Mouse (Mus musculus): ENCODE results near the gene Dcps. TPM values are rescaled to one million over a fixed set of nuclear protein-coding genes. Genes with fewer than 3 reads are reported as not detected.
"Not testable (repeated sequence)": the region's sequence is repeated elsewhere in the genome, so short reads cannot be mapped to it uniquely, and the experiment has no call there.

Dcps gene
- total RNA-seq, 2 experiments from 2014 or later: 64.6 to 65.7 TPM

DNA sequence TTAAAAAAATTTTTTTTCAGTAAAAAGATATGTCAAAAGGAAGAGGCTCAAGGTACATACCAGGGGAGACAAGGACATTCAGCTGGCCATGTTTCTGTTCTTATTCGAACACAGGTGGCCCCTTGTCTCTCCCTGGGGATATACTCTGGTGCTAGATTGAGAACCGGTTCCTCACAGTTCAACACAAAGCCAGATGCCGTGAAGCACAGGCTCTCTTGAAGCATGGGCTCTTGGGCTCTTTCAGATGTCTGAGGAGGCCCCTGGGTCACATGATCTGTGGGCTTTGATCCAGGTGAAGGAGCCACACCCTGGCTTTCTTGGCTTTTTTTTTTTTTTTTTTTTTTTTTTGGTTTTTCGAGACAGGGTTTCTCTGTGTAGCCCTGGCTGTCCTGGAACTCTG, 10.6 kb upstream of the Dcps start:
- ATAC-seq (replicated peaks; ENCODE audit: low FRiP score, low TSS enrichment, poor library complexity, severe bottlenecking): no peak

DNA sequence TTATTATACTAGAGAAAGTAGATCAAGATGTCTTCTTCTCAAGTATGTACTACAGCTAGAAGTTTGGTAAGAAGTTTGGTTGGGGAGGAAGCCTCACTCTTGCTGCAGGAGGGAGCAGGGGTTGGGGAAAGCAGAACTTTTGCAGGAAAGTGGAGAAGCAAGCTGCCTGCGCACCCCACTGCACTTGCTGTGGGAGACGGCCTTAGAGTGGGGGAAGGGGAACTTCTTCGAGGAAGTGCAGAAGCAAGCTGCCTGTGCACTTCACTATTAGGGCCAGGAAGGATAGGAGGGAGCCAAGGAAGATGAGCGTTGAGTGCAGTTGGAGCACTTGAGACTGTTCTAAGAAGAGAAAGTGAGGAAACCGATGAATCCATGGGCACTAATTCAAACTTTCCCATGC, 7.5 kb upstream of the Dcps start:
- ATAC-seq (replicated peaks; ENCODE audit: low FRiP score, low TSS enrichment, poor library complexity, severe bottlenecking): no peak

DNA sequence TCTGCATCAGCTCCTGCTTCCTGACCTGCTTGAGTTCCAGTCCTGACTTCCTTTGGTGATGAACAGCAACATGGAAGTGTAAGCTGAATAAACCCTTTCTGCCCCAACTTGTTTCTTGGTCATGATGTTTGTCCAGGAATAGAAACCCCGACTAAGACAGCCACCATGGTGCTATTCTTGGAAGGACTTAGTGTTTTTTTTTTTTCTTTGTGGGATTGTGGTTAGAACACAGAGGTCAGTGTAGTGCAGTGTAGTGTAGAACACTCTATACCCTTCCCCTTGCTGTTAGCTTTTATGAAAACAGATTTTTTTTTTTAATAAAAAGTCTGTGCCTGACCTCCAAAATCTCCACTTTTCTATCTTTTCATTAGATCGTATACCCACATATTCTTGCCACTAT, 7.0 kb upstream of the Dcps start:
- no peak for ATAC-seq (replicated peaks; ENCODE audit: low FRiP score, low TSS enrichment, poor library complexity, severe bottlenecking)

DNA sequence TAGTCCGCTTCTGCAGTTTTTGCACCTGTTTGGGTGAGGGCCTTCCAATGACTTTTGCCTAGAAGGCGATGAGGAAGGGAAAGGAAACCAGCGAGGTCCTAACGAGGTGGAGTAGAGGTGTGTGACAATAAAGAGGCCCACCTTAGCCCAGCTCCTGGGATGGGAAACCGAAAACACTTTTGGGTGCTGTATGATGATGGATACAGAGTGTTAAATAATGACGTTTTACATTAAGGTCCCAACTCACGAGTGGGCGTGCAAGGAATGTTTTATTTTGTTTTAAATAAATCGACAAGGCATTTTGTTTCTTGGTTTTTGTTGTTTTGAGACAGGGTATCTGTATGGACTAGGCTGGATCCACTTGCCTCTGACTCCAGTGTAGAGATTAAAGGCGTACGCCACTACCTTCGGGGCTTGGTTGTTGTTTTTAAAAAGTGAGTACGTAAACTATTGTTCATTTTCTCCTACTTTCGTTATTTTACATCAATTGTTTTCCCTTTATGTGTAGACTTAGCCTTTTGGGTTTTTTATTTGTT, 331 bp upstream of the Dcps start:
- ATAC-seq (replicated peaks; ENCODE audit: low FRiP score, low TSS enrichment, poor library complexity, severe bottlenecking): 0 out of 2 replicates have a peak, but pooled peaks have one; percentile 3

DNA sequence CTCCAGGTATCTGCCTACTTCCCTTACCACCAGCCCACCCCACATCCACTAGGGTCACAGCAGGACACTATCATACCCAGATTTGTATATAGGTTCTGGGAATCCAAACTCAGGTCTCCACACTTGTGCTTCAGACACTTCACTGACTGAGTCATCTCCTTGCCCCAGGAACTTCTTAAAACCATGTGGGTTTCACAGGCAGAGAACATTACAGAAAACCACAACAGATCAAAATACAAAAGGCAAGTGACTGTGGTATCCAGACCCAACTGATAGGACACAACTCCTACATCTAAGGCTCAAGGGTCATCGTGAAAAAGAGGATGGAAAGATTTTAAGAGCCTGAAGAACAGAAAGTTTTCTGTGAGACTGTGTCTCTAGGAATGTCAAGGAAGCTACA, 2.5 kb downstream of the Dcps start:
- no peak for ATAC-seq (replicated peaks; ENCODE audit: low FRiP score, low TSS enrichment, poor library complexity, severe bottlenecking)

DNA sequence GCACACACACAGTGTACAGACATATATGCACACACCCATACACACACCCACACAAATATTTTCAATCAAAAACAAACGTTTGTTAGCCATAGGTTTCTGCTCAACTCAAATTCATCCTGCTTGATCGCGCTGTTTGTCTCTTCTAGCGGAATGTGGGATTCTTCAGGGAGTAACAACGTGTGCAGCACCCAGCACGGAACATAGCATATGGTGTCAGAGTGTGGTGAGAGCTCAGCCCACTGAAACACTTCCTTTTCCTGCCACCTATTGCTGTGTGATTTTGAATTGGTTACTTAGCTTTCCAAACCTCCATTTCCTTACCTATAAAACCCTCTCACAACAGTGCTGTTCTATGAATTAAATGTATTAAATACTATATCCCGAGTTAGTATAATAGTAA, 5.8 kb downstream of the Dcps start:
- ATAC-seq (replicated peaks; ENCODE audit: low FRiP score, low TSS enrichment, poor library complexity, severe bottlenecking): no peak

DNA sequence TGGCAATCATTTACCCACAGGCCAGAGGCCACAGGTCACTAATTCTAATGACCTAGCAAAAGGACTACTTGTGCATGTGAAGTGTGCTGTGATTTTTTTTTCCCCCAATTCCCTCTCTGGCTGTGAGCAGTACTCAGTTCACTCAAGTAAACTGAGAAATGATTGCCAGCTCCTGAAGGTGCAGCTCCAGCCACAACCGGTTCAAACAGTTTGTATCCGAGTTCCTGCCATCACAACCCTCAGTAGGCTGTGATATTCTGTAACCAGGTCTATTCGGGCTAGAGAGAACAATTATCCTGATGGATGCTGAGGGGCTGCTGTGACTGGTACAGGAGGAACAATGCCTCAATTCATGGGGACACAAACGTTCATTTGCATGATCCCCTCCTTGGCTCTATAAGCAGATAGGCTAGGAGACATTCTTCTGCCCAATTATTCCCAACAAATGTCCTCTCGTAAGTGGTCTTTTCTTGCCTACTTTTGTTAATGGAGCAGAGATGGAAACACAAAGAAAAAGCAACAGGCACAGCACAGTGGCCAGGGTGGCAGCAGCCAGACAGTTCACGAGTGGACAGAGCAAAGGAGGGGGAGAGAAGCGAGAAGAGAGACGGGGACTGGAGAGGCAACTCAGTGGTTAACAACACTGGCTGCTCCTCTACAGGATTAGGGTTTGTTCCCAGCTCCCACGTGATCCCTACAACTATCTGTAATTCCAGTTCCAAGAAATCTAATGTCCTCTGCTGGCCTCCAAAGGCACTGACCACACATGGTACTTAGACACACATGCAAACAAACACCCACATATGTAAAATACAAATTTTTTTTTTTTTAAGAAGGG, 8.8 kb downstream of the Dcps start:
- no peak for ATAC-seq (replicated peaks; ENCODE audit: low FRiP score, low TSS enrichment, poor library complexity, severe bottlenecking)

DNA sequence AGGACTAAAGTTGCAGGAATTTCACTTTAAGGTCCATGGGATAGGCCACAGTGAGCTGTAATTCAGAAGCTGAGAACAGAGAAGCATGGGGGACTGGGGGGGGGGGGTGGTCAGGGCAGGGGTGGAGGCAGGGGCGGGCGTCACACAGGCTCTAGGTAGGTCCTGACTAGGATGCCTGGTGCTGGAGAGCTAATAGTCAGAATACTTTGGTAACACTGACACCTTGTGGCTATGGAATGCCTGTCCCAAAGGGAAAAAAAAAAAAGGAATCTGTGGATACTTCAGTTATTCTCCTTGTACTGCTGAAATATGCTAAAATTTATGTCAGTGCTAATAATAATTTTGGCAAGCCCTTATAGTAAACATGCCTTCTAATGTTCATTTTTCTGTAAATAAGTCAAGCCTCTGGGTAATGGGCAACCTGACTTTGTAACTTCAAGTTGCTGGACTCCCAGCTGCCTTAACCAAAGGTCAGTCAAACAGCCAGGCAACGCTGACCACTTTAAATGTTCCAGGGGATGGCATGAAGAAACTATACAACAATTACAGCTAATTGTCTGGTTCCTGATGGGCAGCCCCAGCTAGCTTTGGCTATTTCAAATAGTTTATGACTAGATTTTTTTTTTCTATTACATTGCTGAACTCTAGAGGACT, 9.6 kb downstream of the Dcps start:
- 0 out of 2 replicates have a peak, but pooled peaks have one; percentile 19 for ATAC-seq (replicated peaks; ENCODE audit: low FRiP score, low TSS enrichment, poor library complexity, severe bottlenecking)

DNA sequence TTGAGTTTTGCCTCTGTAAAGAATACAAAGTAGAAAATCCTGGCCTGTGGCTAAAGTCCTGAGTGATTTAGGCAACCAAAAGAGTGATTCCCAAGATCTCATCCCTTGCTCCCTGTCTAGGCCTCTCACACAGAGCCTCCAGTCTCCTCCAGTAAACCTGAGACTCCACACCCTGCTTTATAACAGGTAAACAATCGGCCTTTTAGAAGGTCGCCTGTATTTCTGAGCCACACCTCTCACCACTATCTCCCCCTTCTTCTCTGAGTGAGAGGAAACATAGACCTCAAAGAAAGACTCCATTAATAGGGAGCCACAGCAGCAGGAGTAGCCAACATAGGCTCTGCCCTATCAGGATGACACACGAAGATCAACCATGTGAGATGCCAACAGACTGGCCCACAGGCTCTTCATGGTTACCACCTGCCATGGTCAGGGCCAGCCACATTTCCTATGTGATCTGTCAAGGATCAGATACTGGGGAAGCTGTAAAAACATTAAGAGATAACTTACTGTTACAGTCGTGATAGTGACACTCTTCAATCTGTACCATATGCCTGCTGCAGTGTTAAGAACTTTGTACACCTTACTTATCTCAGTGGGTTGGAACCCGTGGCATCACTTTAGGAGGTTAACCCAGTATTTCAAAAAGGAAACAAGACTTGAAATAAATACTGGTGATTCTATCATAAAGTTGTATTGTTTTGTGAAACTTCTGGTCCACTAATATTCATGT, 11.6 kb downstream of the Dcps start:
- ATAC-seq (replicated peaks; ENCODE audit: low FRiP score, low TSS enrichment, poor library complexity, severe bottlenecking): peak; percentile 88

DNA sequence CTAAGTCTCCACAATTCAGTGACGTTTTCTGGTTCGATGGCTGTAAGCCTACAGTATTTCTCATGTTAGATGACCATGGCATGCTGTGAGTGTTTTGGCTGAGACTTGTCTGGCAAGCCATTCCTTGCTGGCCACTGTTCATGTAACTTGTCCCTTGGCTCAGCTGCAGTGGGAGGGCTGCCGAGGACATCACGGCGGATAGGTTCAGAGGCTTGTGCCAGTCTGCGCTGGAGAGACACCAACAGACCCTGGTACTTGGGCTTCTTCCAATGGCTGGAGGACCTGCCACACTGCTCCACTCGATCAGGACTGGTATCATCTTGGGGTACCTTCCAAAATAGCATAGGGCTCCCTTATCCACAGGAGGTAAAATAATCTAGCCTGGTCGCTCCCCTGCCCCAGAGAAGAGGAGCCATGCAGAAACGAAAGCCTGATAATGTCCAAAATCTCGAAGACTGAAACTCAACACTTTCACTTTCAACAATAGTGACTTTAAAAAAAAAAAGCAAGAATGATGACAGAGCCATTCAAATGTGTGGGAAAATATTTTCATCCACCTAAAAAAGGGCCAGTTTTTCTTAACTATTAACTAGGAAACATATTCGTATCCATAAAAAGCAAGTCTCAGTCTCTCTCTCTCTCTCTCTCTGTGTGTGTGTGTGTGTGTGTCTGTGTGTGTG, 12.7 kb downstream of the Dcps start:
- ATAC-seq (replicated peaks; ENCODE audit: low FRiP score, low TSS enrichment, poor library complexity, severe bottlenecking): no peak

DNA sequence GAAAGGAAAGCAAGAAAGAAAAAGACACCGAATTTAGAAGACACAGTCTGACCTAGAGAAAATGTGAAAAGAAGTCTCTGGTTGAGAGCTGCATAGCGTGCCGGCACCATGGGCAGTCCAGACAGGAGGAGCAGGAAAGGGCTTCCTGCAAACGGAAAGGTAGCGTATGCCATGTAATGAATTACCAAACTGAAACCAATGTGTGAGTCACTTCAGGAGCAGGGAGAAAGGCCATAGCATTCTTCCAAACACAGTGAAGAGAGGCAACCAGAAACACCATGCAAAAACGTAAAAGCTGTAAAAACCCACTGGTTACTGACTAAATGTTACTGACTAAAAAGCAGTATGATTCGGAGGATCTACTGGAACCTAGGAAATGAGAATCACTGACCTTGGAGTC, 14.1 kb downstream of the Dcps start:
- ATAC-seq (replicated peaks; ENCODE audit: low FRiP score, low TSS enrichment, poor library complexity, severe bottlenecking): no peak

DNA sequence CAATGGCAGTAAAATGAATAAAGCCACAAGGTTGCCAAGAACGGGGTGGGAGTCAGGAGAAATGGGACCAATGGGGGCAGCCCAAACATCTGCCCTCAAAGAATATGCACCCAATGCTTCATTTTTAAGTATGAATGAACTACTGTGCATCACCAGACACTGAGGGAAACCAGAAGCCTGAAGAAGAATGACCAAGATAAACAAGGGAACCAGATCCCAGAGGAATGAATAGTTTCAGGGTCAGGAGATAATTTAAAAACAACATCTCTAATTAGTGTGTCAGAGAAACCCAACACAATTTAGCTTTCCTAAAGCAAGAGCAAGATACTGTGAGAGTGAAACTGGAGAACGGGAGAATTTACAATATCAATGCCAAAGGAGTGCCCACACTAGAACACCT, 15.2 kb downstream of the Dcps start:
- no peak for ATAC-seq (replicated peaks; ENCODE audit: low FRiP score, low TSS enrichment, poor library complexity, severe bottlenecking)

DNA sequence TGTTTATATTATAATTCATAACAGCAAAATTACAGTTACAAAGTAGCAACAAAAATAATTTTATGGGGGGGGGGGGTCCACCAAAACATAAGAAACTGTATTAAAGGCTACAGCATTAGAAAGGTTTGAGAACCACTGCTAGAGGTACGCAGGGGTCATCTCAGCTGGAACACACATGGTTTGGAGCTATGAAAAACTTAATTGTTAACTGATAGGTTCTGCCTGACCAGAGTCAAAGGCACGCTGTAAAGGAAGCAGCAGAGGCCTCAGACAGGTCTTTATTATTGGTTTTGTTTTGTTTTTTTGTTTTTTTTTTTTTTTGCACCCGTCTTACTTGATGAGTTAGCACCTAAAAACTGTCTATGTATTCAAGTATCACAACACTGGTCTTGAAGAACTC, 17.4 kb downstream of the Dcps start:
- no peak for ATAC-seq (replicated peaks; ENCODE audit: low FRiP score, low TSS enrichment, poor library complexity, severe bottlenecking)

DNA sequence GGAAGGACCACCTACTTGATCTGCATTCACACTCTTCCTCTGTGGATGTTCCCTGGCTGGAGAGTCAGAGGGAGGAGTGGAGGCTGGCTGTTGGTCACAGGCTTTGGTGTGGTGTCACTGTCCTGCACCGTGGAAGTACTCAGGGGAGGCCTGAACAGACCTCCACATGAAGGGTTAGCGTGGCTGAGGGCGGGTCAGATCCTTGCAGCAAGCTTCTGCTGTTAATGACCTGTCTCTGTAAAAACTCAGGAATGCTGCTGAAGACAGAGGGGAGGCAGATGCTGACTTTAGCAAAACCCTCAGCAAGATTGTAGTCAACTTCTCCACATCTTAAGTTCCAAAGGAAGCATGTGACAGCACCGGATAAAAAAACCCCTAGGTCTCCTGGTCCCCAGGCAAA, 19.0 kb downstream of the Dcps start:
- no peak for ATAC-seq (replicated peaks; ENCODE audit: low FRiP score, low TSS enrichment, poor library complexity, severe bottlenecking)

DNA sequence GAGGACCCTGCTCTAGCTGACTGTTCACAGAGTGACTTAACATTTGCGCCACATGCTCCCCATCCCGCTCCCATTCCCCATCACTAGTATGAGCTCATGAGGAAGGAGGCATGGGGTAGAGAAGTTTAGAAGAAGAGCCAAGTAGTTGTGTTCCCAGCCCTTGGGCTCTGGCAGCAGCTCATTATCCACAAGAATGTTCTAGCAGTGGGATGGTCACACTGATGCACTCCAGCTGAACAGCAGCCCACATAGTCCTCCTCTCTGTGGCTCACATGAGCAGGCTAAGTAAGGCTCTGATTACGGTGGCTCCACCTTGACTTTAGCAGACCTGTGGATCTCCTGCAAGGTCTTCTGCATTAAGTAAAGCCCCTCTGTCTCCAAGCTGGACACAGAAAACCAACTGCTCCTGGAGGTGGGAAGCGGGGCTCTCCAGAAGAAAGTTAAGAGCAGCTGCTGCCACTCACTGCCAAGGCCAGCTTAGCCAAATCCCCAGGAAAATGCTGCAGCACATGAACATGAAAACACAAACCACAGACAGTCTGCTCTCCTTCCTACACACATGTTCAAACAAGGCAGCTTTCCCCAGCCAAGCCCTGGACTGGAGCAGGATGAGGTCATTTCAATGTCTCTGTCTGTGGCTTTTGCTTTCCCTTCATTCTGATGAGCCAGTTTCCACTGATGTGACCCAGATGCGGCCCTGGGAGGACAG, 19.7 kb downstream of the Dcps start:
- no peak for ATAC-seq (replicated peaks; ENCODE audit: low FRiP score, low TSS enrichment, poor library complexity, severe bottlenecking)

DNA sequence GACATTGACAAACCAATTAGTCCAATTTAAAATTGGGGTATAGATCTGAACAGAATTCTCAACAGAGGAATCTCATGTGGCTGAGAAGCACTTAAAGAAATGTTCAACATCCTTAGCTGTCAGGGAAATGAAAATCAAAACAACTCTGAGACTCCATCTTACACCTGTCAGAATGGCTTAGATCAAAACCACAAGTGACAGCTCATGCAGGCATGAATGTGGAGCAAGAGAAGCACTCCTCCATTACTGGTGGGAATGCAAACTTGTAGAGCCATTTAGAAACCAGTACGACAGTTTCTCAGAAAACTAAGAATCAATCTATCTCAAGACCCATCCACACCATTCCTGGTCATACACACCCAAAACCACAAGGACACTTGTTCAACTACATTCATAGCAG, 22.9 kb downstream of the Dcps start:
- no peak for ATAC-seq (replicated peaks; ENCODE audit: low FRiP score, low TSS enrichment, poor library complexity, severe bottlenecking)

DNA sequence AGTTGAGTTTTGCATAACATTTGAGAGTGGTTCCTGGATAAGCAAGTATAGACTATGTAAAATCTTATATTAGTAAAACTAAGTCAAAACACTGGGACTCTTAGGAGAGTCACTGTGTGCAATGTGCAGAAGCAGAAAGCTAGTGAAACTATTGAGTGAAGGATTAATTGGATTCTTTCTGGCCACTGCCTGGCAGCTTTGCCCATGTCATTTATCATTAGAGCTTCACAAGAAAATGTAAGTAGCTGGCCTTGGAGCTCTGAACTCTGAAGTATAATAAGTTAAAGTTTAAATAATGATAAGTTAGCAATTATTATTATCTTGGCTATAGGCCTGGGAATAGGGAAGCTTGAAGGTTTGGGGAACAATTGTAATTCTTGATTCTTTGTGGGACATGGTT, 27.0 kb downstream of the Dcps start:
- not testable (repeated sequence) for ATAC-seq (replicated peaks; ENCODE audit: low FRiP score, low TSS enrichment, poor library complexity, severe bottlenecking)

DNA sequence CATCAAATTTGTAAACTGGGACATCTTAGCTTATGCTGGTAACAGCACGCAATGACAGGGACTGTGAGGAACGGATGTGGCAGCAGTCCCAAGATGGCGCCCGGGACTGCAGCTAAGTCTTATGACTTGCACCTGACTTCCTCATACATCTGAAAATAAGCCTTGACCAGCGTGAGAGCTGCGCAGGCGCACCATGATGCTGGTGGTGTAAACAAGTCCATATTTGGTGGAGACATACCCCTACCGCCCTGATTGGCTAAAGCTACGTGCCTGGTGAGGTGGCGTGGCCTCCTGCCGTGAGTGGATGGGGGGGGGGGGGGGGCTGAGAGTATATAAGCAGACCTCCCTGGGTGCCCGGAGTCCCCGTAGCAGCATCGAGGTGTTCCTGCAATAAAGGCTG, 28.6 kb downstream of the Dcps start:
- ATAC-seq (replicated peaks; ENCODE audit: low FRiP score, low TSS enrichment, poor library complexity, severe bottlenecking): not testable (repeated sequence)

DNA sequence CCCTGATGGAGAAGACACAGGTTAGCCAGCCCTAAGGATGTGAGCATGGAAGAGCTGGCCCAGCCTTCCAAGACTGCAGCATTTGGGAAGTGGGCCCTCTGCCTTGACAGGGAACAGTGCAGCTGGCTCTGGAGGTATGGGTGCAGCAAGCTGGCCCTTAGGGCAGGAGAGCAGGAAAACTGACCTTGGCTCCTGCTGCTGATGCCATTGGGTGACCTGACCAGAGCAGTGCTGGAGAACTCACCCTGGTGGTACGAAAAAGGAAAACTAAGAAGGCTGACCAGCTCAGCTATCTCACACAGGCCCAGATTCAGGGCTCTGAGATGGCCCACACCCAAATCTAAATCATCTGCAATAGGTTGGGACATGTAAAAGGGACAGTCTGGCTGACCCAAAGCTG, 30.0 kb downstream of the Dcps start:
- ATAC-seq (replicated peaks; ENCODE audit: low FRiP score, low TSS enrichment, poor library complexity, severe bottlenecking): no peak

Measured in megakaryocyte-erythroid progenitor cell, adult 5-6 weeks (primary cell).